Mouse (Mus musculus): Measurements from ENCODE around the gene Skil. TPM values are rescaled to one million over a fixed set of nuclear protein-coding genes. Genes with fewer than 3 reads are reported as not detected.

The Skil gene
- polyA plus RNA-seq, 1 experiment from 2014 or later = 19.9 TPM

DNA sequence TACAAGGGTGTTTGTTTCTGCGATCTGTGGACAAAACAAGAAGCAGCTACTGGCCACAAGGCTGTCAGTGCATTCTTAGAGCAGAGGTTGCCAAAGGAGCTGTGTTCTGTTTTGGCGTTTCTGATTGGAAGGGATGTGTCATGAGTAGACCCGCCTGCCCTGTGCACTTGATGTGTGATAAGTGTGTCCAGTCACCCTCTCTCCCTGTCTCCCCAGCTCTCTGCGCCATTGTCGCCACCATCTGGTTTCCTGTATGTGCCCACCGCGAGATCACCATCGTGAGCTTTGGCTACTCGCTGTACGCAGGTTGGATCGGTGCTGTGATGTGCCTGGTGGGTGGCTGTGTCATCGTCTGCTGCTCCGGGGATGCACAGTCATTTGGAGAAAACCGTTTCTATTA lies 68.0 kb downstream of the Skil start:
- Histone ChIP-seq H3K27ac (no peak overlapping the region), H3K4me3 (replicated peaks) (no peak overlapping the region), H3K9me3 (replicated peaks) (no peaks in the 10 kb centered on the region), H3K36me3 (no peaks in the 10 kb centered on the region), H3K27me3 (no peaks in the 10 kb centered on the region), H3K4me2 (no peak overlapping the region), H3K4me1 (0 out of 2 replicates have a peak, but pooled peaks cover 5% of the 10 kb centered on the region), H3K9ac (no peak overlapping the region)
- ATAC-seq (replicated peaks; ENCODE audit: low FRiP score) = no peak
- WGBS = 94% methylated on average over 14 of the region's 14 CpGs

DNA sequence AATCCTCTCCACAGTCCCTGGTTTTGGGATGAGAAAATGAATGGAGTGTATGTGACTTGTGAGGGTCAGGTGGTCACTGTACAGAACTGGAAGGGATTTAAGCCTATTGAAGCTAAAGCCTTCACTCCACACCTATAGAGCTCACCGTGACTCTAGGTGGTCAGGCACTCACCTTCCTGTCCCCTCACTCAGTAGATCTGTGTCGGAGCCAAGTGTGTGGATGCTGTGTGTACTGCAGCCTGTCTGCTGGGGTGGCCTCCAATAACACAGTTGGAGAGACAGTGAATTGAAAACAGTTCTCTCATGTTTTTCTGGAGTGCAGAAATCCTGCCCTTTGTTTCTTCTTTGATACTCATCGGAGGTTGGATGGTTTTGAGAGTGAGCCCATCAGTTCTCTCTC lies 70.9 kb downstream of the Skil start:
- Histone ChIP-seq H3K4me3 (replicated peaks) (no peak overlapping the region), H3K27me3 (no peaks in the 10 kb centered on the region), H3K36me3 (no peaks in the 10 kb centered on the region), H3K9me3 (replicated peaks) (no peaks in the 10 kb centered on the region), H3K4me2 (no peak overlapping the region), H3K9ac (no peak overlapping the region), H3K27ac (no peak overlapping the region), H3K4me1 (0 out of 2 replicates have a peak, but pooled peaks cover 5% of the 10 kb centered on the region)
- no peak for ATAC-seq (replicated peaks; ENCODE audit: low FRiP score)
- 82% methylated on average over 3 of the region's 3 CpGs for WGBS

DNA sequence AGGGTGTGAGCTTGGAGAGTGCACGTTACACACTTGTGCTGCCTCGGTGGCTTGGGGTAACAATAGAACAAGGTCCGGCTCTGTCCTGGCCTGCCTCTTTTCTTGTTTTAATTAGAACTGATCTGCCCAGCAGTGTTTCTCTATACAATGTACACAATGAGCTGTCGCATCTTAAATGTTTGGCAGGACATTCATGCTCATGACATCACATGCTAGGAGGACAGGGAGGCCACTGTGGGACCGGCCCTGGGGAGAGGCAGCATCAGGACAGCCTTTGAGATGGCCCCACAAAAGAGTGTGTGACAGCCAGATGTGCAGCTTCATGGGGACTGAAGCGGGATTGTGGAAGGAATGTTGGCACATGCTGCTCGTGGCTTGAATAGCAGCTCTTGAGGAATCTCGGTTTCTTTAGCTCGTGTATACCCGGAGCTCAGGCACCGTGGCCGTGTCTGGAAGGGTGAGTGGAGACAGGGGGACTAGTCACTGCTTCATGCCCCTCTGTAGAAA lies 71.6 kb downstream of the Skil start:
- H3K4me3 ChIP-seq (replicated peaks) = no peak overlapping the region
- ATAC-seq (replicated peaks; ENCODE audit: low FRiP score) = no peak
- H3K4me2 ChIP-seq = no peak overlapping the region
- H3K9me3 ChIP-seq (replicated peaks) = no peaks in the 10 kb centered on the region
- 0 out of 2 replicates have a peak, but pooled peaks cover 5% of the 10 kb centered on the region for H3K4me1 ChIP-seq
- WGBS = 70% methylated on average over 12 of the region's 12 CpGs
- H3K36me3 ChIP-seq = no peaks in the 10 kb centered on the region
- 0 out of 2 replicates have a peak overlapping the region, but pooled peaks have one; percentile 6 for H3K27ac ChIP-seq
- no peaks in the 10 kb centered on the region for H3K27me3 ChIP-seq
- H3K9ac ChIP-seq = no peak overlapping the region

Other genes starting within 250 kb of the Skil start
- gene Gpr160, start 239.1 kb upstream of the Skil start, polyA plus RNA-seq (2015; fragmentation: Nextera tagmentation; extraction: Ambion mirVana) = 10.8 and 11.4 TPM in 2 replicates
- gene Phc3, start 125.6 kb upstream of the Skil start, polyA plus RNA-seq (2015; fragmentation: Nextera tagmentation; extraction: Ambion mirVana) = 5.8 and 7.0 TPM in 2 replicates
- gene Prkci, start 99.3 kb upstream of the Skil start, polyA plus RNA-seq (2015; fragmentation: Nextera tagmentation; extraction: Ambion mirVana) = 39.7 and 40.5 TPM in 2 replicates
- 83.0 and 94.8 TPM in 2 replicates for gene Cldn11, start 54.9 kb downstream of the Skil start, polyA plus RNA-seq (2015; fragmentation: Nextera tagmentation; extraction: Ambion mirVana)
- 0.22 and 0.48 TPM in 2 replicates for gene Slc7a14, start 215.3 kb downstream of the Skil start, polyA plus RNA-seq (2015; fragmentation: Nextera tagmentation; extraction: Ambion mirVana)